ENCODE assay signal across 17 mouse cellular contexts in the genomic region with DNA sequence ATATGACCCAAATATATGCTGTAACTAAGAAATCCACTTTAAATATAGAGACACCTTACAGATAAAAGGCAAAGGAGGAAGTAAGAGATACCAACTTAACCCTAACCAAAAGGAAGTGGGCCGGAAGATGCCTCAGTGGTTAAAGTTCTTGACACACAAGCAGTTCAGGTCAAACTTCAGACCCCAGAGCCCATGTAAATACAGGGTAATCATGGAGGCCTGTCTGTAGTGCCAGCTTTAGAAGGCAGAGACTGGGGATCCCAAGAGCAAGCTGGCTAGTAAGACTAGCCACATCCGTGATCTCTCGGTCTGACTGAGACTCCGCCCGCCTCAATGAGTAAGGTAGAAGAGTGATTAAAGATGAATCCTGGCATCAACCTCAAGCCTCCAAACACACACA. TPM values are rescaled to one million over a fixed set of nuclear protein-coding genes. Genes with fewer than 3 reads are reported as not detected.
DNase-seq lines count a peak whose midpoint lies in the region; ATAC-seq and TF ChIP-seq lines count a peak whose summit lies in the region.
"Had no signal": no experiment of that assay in that cellular context is flagged by ENCODE, and none has a peak within 500 bp of the region (broad histone marks: within the 10 kb centered on the region; RNA-seq: fewer than 3 reads in every experiment).

No protein-coding gene starts in this region.

- TF ChIP-seq CTCF in hindbrain, postnatal 0 days (IDR thresholded peaks at IDR 0.05; ENCODE audit: low read depth): no peak

- peaks cover 3% of the 10 kb centered on the region for H3K36me3 ChIP-seq in splenic B cell, adult 2 months (ENCODE audit: control insufficient read depth, insufficient read depth, low read length, poor library complexity, severe bottlenecking)
- peaks cover 19% of the 10 kb centered on the region for H3K36me3 ChIP-seq in hindbrain, postnatal 0 days (ENCODE audit: insufficient read depth, low read length)

- no peaks in the 10 kb centered on the region for H3K4me1 ChIP-seq in hindbrain, postnatal 0 days (ENCODE audit: insufficient read depth, low read length)
- H3K4me1 ChIP-seq: heart, embryonic 12.5 days; neural tube, embryonic 12.5 days had no signal

- 95% methylated on average over 5 of the region's 5 CpGs for WGBS in hindbrain, postnatal 0 days

- DNase-seq in A20 (ENCODE audit: low read depth, low spot score): peak; percentile 53
- peak; percentile 44 for DNase-seq in CD4-positive, CD25-positive, alpha-beta regulatory T cell, adult 2 months (ENCODE audit: low read depth, low spot score)
- DNase-seq in induced T-regulatory cell, adult 2 months (ENCODE audit: low read depth): peak; percentile 47
- DNase-seq in splenic B cell, adult 2 months (ENCODE audit: low read depth, low spot score): peak; percentile 62
- no peak for DNase-seq in right cerebral cortex, postnatal 25 days
- no peak for DNase-seq in adrenal gland, adult 8-10 months
- DNase-seq in hindbrain, postnatal 0 days (ENCODE audit: low spot score): no peak
- DNase-seq: adrenal gland, postnatal 36 days; cerebellum, adult 9-11 months; kidney, adult 18-20 months; kidney, postnatal 25 days; lung, embryonic 14.5 days had no signal

- H3K9ac ChIP-seq in hindbrain, postnatal 0 days (replicated peaks; ENCODE audit: low read length): no peak overlapping the region
- H3K9ac ChIP-seq: heart, embryonic 12.5 days; hindbrain, embryonic 14.5 days; liver, embryonic 12.5 days; lung, embryonic 14.5 days; neural tube, embryonic 12.5 days had no signal

- H3K27me3 ChIP-seq in splenic B cell, adult 2 months (ENCODE audit: control insufficient read depth, insufficient read depth, low read length, poor library complexity, severe bottlenecking): no peaks in the 10 kb centered on the region
- no peaks in the 10 kb centered on the region for H3K27me3 ChIP-seq in hindbrain, postnatal 0 days (ENCODE audit: insufficient read depth, low read length)
- H3K27me3 ChIP-seq: heart, embryonic 12.5 days; liver, embryonic 12.5 days; neural tube, embryonic 12.5 days had no signal

- H3K4me3 ChIP-seq in hindbrain, postnatal 0 days (ENCODE audit: low read length): no peak overlapping the region
- H3K4me3 ChIP-seq: forebrain, embryonic 10.5 days; heart, embryonic 12.5 days; liver, embryonic 12.5 days; neural tube, embryonic 12.5 days had no signal

- no peak for ATAC-seq in hindbrain, postnatal 0 days
- ATAC-seq: liver, embryonic 12.5 days had no signal

- no peak overlapping the region for H3K27ac ChIP-seq in hindbrain, postnatal 0 days
- H3K27ac ChIP-seq: forebrain, embryonic 10.5 days; hindbrain, embryonic 14.5 days; liver, embryonic 12.5 days; neural tube, embryonic 12.5 days had no signal

- no peak overlapping the region for H3K4me2 ChIP-seq in hindbrain, postnatal 0 days (ENCODE audit: low read depth, low read length)
- H3K4me2 ChIP-seq: heart, embryonic 12.5 days; hindbrain, embryonic 14.5 days; liver, embryonic 12.5 days; lung, embryonic 14.5 days; neural tube, embryonic 12.5 days had no signal

- no peaks in the 10 kb centered on the region for H3K9me3 ChIP-seq in hindbrain, postnatal 0 days (ENCODE audit: low read length)
- H3K9me3 ChIP-seq: forebrain, embryonic 10.5 days; heart, embryonic 12.5 days; liver, embryonic 12.5 days; neural tube, embryonic 12.5 days had no signal

RNA-seq across cellular contexts. Expression of gene Zscan20, which starts 15.8 kb away (rescaled TPM):
- total RNA-seq in adrenal gland, adult 8-10 months (2022): 10 to 100 TPM in 1 of 4 experiments, 1 to 10 TPM in 3; 5.5 to 13.4 (median 8.9) TPM
- 6.7 and 15.3 TPM in 2 replicates for total RNA-seq in hindbrain, postnatal 0 days (2014; rRNA removed)
- 1.8 and 1.9 TPM in 2 replicates for polyA plus RNA-seq in hindbrain, postnatal 0 days (2015; fragmentation: Nextera tagmentation; extraction: Ambion mirVana)

RNA-seq across cellular contexts. Expression of gene Tlr12, which starts 24.4 kb away (rescaled TPM):
- total RNA-seq in adrenal gland, adult 8-10 months (2022): 1 to 10 TPM in 2 of 4 experiments, under 1 TPM in 2; 0.63 to 3.3 (median 1.6) TPM
- 1.0 and 1.2 TPM in 2 replicates for total RNA-seq in hindbrain, postnatal 0 days (2014; rRNA removed)
- 0.89 and 1.4 TPM in 2 replicates for polyA plus RNA-seq in hindbrain, postnatal 0 days (2015; fragmentation: Nextera tagmentation; extraction: Ambion mirVana)

Comparison
In these comparisons a context has a peak if more than half of its experiments do, and no peak if none do; other contexts are left out.
1. DNase-seq: peak in A20 (single experiment), CD4-positive, CD25-positive, alpha-beta regulatory T cell, adult 2 months (single experiment), induced T-regulatory cell, adult 2 months (single experiment) and splenic B cell, adult 2 months (single experiment); none in right cerebral cortex, postnatal 25 days (single experiment), adrenal gland, adult 8-10 months (single experiment) and hindbrain, postnatal 0 days (single experiment).